Mouse (Mus musculus) forebrain, postnatal 0 days (tissue): Measurements from ENCODE around the gene Fam171a2. TPM values are rescaled to one million over a fixed set of nuclear protein-coding genes. Genes with fewer than 3 reads are reported as not detected.

Experiments
- ATAC-seq: fragments of 200-750 bp; cut with Nextera tagmentation; 2 replicates; pipeline ENCODE4 v1.8.0; 2017; ENCODE audit warnings: mild to moderate bottlenecking, moderate library complexity
- DNase-seq: peaks from one replicate; pipeline ENCODE4 v3.0.0-alpha.2; 2015
- H3K27ac ChIP-seq: fragments of 300-500 bp; sonication (generic); 2 replicates; pipeline ENCODE4 v1.5.1; 2014; ENCODE audit warnings: low read depth, mild to moderate bottlenecking, antibody characterized with exemption, low read length, moderate library complexity, mixed read lengths
- H3K27me3 ChIP-seq: fragments of 300-500 bp; sonication (generic); 2 replicates; pipeline ENCODE4 v1.6.1; 2014; ENCODE audit warnings: mild to moderate bottlenecking, low read length, mixed read lengths; ENCODE audit not compliant: insufficient read depth
- H3K36me3 ChIP-seq: fragments of 300-500 bp; sonication (generic); 2 replicates; pipeline ENCODE4 v1.6.1; 2014; ENCODE audit warnings: mild to moderate bottlenecking, moderate library complexity; ENCODE audit not compliant: insufficient read depth
- H3K4me1 ChIP-seq: fragments of 300-500 bp; sonication (generic); 2 replicates; pipeline ENCODE4 v1.6.1; 2014; ENCODE audit warnings: antibody characterized with exemption; ENCODE audit not compliant: insufficient read depth
- H3K4me2 ChIP-seq: fragments of 300-500 bp; sonication (generic); 2 replicates; pipeline ENCODE4 v1.6.1; 2014; ENCODE audit warnings: low read depth, mild to moderate bottlenecking, moderate library complexity
- H3K4me3 ChIP-seq: fragments of 300-500 bp; sonication (generic); 2 replicates; pipeline ENCODE4 v1.5.1; 2014; ENCODE audit warnings: low read depth, low read length, mixed read lengths
- H3K9ac ChIP-seq: fragments of 300-500 bp; sonication (generic); 2 replicates; pipeline ENCODE4 v1.6.1; 2014; ENCODE audit warnings: mild to moderate bottlenecking
- H3K9me3 ChIP-seq: fragments of 300-500 bp; sonication (generic); 2 replicates; pipeline ENCODE4 v1.6.1; 2016; ENCODE audit warnings: low read length
- CTCF ChIP-seq: sonication (generic); IDR thresholded peaks from 2 replicates; pipeline ENCODE4 v1.5.1; 2016; ENCODE audit warnings: antibody characterized with exemption, control low read depth, low read depth
- WGBS: fragments of 180-500 bp; shearing (Covaris S2); extraction: QIAGEN DNeasy Blood & Tissue Kit; methylation state at CpG from one replicate; pipeline ENCODE4 v1.1.7; 2014; 5-methylcytosine and 5-hydroxymethylcytosine counted together
- polyA plus RNA-seq: library from polyadenylated mRNA; unstranded; fragments of >200 nt; fragmentation: Nextera tagmentation; extraction: Ambion mirVana; gene quantifications from 2 replicates; pipeline ENCODE4 v1.2.1, GENCODE M21; 2015
- total RNA-seq: library from RNA; depleted of rRNA; stranded (reverse); fragments of >200 nt; gene quantifications from 2 replicates; pipeline ENCODE4 v1.2.3, GENCODE M21; 2014

The Fam171a2 gene
- total and polyA plus RNA-seq, 2 experiments from 2014 or later: 26.9 to 361 TPM

DNA sequence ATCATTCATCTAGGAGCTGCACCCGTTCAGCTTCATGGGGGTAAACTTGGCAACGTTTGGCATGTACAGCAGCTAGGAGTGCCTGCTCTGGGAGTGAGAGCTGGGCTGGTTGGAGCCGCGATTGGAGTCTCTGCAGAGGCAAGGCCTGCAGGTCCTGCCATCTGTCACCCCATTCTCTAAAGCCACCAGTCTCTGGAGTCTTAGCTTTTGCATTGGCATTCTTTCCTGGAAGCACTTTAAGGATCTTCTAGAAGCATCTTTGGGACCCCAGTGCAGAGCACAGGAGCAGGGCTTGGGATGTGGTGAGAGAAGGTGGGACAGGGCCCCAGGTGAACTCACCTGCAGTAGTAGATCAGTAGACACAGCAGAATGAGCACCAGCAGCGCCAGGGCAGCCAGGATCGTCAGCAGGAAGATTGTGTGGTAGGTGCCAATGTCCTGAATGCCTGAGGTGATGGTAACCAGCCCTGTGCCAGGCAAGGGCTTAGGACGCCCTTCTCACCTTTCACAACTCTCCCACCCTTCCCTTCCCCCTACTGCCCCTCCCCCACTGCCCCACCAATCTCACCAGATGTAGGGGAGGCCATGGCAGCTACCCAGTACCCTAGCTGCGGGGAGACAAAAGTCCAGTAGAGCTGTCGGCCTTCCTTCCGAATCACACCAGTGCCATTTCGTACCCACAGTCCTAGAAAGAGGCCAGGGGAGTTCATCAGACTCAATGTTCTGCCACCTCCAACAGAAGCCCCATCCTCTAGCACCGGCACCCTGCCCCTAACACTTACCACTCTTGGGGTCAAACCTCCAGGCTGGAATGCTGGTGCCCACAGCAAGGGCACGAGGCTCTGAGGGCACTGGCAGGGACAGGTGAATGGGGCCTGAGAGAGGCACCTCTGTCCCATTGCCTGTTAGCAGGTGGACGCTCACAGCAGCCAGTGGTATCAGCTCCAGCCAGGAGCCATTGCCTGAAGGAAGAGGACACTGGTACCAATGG lies 8.1 kb downstream of the Fam171a2 start:
- Histone ChIP-seq H3K27me3 (no peaks in the 10 kb centered on the region), H3K27ac (peak overlapping the region; percentile 45; the same call in 1 of the 2 replicates), H3K36me3 (peaks cover 78% of the 10 kb centered on the region), H3K4me3 (no peak overlapping the region), H3K9ac (0 out of 2 replicates have a peak overlapping the region, but pooled peaks have one; percentile 47), H3K9me3 (no peaks in the 10 kb centered on the region), H3K4me2 (no peak overlapping the region), H3K4me1 (peaks cover 14% of the 10 kb centered on the region)
- 71% methylated on average over 14 of the region's 14 CpGs for WGBS
- DNase-seq: no peak
- no peak for ATAC-seq
- no peak for TF ChIP-seq CTCF

DNA sequence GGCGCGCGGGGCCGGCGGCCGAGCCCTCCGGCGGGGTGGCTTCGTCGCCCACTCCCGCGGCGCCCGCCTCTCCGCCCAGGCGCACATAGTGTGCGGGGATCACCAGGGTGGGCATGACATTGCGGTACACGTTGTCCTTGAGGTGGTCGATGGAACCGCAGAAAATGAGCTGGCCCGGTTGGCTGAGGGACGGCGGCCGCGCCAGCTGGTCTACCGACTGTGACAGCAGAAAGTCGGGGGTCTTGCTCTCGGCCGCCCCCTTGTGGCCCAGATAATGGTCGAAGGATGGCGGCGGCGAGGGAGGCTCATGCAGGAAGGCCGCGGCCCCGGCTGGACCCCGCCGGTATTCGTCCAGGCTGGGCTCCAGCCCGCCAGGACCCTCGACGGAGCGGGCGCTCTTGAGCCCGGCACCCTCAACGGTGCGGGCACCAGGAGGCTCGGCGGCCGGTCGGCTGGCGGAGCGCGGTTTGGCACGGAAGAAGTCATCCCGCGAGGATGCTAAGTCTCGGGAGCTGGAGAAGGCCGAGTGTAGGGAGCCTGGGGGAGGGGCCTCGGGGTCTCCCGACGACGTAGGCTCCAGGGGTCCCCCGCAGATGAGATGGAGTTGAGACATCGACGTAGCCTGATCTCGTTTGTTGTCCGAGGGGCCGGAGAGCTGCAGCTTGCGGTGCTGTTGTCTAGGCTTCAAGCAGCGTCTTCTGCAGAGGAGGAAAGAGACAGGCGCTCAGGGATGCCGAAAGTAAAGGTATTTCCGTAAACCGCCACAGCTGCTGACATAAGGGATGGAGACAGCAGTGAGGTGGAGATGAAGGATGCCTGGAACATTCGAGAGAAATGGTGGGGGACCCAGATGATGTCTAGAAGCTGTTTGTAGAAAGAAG lies 9.0 kb downstream of the Fam171a2 start:
- H3K9me3 ChIP-seq: no peaks in the 10 kb centered on the region
- DNase-seq: peak; percentile 87
- WGBS: 12% methylated on average over 77 of the region's 77 CpGs
- ATAC-seq: peak; percentile 47
- H3K4me3 ChIP-seq: peak overlapping the region; percentile 25
- peak overlapping the region; percentile 64; the same call in 1 of the 2 replicates for H3K27ac ChIP-seq
- H3K4me2 ChIP-seq: peak overlapping the region; percentile 55
- H3K36me3 ChIP-seq: peaks cover 77% of the 10 kb centered on the region
- peak overlapping the region; percentile 47 for H3K9ac ChIP-seq
- H3K4me1 ChIP-seq: peaks cover 12% of the 10 kb centered on the region
- no peaks in the 10 kb centered on the region for H3K27me3 ChIP-seq
- TF ChIP-seq CTCF: peak; percentile 82

DNA sequence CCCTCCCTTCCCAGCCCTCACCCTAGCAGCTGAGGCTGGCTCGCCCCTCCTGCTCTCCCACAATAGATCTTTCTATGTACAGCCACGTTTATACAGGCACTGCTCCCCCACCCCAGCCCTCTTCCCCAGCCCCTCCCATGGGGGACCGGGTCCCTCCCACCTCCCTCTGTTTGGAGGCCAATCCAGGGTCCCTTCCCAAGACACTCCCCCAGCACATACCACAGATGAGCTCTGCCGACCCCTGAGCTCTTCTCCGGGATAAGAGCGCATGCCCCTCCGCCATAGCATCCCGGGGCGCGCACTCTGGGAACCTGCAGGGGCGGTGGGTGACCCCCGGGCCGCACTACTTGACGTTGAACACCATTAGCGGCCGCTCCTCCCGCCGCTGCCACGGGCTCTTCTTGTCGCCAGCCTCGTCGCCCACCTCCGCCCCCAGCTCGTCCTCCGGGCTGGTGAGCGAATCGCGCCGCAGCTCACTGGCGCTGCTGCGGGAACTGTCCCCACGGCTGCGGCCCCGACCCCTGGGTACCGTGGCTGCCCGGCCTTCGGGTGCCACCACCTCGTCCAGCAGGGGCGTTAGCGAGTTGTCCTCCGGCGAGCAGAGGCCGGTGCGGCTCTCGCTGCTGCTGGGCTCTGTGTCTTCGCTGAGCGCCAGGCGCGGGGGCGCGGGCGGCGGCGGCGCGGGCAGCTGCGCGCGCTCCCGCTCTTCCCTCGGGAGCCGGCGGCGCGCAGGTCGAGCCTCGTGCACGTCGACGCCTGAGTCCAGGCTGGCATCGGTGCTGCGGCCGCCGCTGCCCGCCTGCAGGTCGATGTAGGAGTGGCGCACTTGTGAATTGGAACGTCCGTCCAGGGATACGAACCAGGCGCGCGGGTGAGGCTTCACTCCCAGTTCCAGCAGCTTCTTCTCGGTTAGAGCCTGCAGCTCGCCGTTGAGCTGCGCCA lies 10.1 kb downstream of the Fam171a2 start:
- H3K36me3 ChIP-seq: peaks cover 76% of the 10 kb centered on the region
- H3K9ac ChIP-seq: peak overlapping the region; percentile 47
- ATAC-seq (peak; percentile 26), DNase-seq (peak; percentile 75)
- H3K4me2 ChIP-seq: peak overlapping the region; percentile 55
- no peaks in the 10 kb centered on the region for H3K9me3 ChIP-seq
- no peaks in the 10 kb centered on the region for H3K27me3 ChIP-seq
- peak overlapping the region; percentile 25 for H3K4me3 ChIP-seq
- WGBS: 9% methylated on average over 87 of the region's 87 CpGs
- peak; percentile 50 for TF ChIP-seq CTCF
- H3K4me1 ChIP-seq: peaks cover 12% of the 10 kb centered on the region
- H3K27ac ChIP-seq: peak overlapping the region; percentile 64

DNA sequence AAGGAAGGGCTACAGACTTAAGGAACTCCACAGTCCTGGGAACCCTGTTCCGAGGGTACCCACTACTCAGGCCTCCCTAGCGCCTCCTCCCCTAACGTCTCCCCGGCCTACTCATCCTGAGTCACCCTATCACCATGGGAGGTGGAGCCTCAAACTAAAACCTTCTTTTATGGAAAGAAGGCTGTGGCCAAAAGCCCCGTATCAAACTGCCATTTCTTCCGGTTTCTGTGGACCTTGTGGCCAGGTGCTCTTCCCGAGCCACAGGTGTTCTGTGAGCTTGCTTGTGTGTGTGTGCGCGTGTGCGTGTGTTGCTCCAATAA lies 11.1 kb downstream of the Fam171a2 start:
- no peak for ATAC-seq
- peaks cover 70% of the 10 kb centered on the region for H3K36me3 ChIP-seq
- DNase-seq: peak; percentile 10
- H3K27ac ChIP-seq: no peak overlapping the region
- 75% methylated on average over 10 of the region's 10 CpGs for WGBS
- H3K4me2 ChIP-seq: no peak overlapping the region
- no peak for TF ChIP-seq CTCF
- H3K4me1 ChIP-seq: peaks cover 12% of the 10 kb centered on the region
- H3K9me3 ChIP-seq: no peaks in the 10 kb centered on the region
- H3K27me3 ChIP-seq: no peaks in the 10 kb centered on the region
- no peak overlapping the region for H3K9ac ChIP-seq
- H3K4me3 ChIP-seq: no peak overlapping the region

DNA sequence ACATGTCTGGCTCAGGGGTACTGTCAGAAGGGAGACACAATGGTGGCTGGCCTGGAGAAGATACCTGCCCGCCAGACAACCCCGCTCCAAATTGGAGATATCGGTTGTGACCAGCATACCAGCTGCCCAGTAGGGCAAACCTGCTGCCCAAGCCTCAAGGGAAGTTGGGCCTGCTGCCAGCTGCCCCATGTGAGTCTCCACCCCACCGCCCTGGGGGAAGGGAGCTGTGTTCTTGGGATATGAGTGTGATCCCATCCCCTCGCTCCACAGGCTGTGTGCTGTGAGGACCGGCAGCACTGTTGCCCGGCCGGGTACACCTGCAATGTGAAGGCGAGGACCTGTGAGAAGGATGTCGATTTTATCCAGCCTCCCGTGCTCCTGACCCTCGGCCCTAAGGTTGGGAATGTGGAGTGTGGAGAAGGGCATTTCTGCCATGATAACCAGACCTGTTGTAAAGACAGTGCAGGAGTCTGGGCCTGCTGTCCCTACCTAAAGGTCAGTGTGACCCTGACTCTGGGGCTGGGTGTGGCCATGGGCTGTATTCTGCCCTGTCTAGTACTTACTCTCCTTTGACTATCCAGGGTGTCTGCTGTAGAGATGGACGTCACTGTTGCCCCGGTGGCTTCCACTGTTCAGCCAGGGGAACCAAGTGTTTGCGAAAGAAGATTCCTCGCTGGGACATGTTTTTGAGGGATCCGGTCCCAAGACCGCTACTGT lies 11.6 kb downstream of the Fam171a2 start:
- Histone ChIP-seq H3K4me2 (no peak overlapping the region), H3K27ac (no peak overlapping the region), H3K9ac (no peak overlapping the region), H3K36me3 (peaks cover 67% of the 10 kb centered on the region), H3K4me1 (peaks cover 12% of the 10 kb centered on the region), H3K4me3 (no peak overlapping the region), H3K9me3 (no peaks in the 10 kb centered on the region), H3K27me3 (no peaks in the 10 kb centered on the region)
- 88% methylated on average over 18 of the region's 18 CpGs for WGBS
- DNase-seq (no peak), ATAC-seq (no peak)
- no peak for TF ChIP-seq CTCF
